Mouse (Mus musculus) skeletal muscle tissue, adult 2 months (tissue): ENCODE results near the gene Psmc3.
A peak's percentile ranks its signal among the peaks of the same experiment; 100 is the strongest.

Source experiments
- DNase-seq: peaks from one replicate; pipeline ENCODE4 v3.0.0-alpha.2; 2012; ENCODE audit warnings: low read depth, low spot score

The Psmc3 gene

DNA sequence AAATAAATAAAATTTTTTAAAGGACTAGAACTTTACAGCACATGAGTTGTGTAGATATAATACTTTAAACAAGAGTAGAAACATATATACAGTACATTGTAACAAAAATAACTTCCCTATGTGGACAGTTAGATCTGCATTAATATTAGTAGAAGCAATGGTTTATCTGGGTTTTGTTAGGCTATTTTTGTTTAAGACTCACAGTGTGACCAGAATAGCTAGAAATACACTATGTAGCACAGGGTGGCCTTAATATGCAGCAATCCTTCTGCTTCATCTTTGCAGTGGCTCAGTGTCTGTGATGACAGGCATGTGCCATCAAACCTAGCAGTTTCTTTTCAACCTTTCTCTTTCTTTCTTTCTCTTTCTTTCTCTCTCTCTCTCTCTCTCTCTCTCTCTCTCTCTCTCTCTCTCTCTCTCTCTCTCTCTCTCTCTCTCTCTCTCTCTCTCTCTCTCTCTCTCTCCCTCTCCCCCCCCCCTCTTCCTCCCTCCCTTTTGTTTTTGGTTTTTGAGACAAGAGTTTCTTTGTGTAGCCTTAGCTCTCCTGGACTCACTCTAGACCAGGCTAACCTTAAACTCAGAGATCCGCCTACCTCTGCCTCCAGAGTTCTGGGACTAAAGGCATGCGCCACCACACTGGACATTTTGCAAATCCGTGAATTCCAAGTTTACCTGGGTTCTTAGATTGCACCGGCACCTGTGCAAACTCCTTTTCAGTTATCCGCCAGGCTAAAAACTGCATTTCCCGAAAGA lies 452 bp upstream of the Psmc3 start:
- no peak for DNase-seq

DNA sequence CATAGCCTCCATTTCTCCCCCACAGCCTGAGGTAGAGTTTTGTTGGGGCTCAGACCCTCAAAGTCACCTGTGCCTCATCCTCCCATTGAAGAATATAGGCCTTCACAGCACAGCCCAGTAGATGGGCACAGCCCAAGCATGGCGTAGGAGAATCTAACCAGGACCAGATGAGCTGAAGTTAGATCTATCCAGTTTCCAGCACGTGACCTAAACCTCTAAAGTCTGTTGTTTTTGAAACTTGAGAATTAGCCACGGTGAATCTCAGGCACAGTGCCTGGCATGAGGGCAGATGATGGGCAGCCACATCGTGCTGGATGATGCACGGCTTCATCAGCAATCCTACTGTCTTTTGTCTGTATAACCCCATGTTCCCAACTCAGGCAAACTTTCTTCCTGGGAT lies 4.6 kb downstream of the Psmc3 start:
- no peak for DNase-seq

DNA sequence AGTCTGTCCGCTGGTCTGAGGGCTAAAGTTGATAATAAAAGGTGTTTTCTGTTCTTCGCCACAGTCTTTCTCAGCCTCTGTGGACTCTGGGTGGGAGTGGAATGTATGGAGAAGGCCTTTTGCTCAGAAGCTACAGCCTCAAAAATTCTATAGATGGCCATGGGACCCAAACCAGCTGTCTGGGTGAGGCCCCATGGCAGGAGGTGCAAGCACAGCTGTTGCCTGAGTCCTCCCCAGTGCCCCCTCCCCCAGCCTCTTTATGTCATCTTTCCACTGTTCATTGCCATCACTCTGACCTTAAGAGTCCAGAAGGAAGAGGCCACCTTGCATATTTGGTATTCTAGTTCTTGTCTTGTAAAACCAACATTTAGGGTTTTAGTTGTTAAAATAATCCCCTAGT lies 5.6 kb downstream of the Psmc3 start:
- DNase-seq: no peak

DNA sequence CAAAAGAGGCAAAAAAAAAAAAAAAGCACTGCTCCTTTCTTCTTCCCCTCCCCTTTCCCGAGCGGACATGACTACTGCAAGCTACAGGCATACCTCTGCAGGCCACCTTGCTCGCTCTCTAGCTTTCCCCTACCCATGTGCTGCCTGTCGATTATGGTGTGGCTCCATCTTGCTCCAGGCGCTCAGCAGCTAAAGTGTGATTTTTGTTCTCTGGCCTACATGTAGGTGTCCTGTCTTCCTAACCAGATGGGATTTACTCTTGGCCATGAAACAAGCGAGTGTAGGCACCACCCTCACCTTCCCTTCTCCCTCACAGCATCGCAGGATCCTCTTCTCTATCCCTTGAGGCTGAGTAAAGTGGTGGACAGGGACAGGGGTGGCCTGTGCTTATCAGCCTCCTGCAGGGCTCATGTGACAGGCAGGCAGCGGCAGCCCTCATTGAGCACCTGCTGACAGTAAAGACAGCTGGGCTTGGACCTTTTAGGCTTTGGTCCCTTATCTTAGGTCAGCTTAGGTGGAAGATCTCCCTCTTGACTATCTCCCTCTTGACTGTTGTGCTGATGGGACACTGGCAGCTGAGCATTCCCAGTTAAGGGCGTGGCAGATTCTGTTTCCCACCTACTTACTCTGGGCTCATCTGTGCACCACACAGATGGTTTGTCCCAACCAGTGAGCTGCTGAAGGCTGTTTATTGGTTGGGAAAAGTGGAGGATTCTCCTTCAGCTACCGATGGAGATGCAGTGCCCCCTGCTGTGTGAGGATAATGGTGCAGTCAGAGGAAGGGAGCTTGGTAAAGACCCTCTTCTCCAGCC lies 6.9 kb downstream of the Psmc3 start:
- DNase-seq: no peak

DNA sequence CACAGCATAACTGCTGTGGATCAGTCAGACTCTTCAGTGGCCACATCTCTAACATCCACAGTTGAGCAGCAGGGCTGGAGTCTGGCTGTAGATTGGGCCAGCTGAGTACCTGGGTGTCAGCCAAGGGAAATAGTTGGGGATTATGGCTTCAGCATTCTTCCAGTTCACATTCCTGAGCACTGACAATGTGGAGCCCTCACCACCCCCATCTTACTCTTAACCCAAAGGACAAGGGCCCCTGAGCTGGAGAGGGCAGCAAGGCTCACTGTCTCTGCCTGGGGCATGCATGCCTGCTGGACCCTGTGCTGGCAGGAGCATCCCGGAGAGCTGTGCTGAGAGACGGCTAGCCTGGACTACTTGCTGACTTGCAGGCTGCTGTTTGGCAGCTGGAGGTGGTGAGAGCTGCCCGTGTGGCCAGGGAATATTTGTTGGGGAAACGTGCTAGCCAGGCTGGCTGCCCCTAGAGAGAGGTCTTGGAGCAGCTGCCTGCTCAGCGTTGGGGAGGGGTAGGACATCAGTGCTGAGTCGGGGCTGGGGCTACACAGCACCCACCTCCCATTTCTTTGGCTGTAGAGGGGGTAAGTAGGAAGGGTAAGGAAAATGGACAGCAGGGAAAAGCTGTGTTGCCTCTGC lies 8.2 kb downstream of the Psmc3 start:
- DNase-seq: no peak

DNA sequence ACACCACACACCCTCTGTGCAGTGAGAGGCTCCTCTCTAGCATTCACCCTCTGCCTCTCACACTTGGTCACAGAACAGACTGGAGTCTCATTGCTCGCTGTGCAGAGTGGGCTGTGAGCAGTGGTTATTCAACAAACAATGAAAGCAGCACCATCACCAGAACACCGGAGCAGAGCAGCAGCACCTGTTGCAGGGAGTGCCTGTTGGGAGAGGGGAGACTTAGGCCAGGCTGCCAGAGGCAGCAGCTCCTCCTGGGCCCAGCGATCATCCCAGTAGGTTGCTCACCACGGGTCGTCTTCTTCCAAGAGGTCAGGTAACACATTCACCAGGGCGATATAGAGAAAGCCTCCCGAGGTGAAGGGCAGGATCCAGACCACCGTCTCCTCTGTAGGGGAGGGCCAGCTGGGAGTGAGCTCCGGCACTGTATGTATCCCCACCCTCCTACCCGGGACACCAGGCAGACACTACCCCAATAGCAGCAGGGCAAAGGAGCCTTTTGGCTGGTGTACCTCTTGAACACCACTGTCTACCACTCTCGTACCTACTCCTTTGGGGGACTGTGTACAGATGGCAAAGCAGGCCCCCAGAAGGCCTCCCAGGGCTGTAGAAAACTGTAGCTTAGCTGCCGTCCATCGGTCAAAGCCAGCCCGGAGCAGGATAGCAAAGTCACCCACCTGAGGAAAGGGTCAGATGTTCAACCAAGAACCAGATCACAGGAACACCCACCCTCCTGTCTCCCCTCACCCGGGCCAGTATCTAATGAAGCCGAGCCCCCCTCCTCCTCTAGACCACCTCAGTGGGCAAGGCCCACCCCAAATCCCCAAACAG lies 9.2 kb downstream of the Psmc3 start:
- no peak for DNase-seq

DNA sequence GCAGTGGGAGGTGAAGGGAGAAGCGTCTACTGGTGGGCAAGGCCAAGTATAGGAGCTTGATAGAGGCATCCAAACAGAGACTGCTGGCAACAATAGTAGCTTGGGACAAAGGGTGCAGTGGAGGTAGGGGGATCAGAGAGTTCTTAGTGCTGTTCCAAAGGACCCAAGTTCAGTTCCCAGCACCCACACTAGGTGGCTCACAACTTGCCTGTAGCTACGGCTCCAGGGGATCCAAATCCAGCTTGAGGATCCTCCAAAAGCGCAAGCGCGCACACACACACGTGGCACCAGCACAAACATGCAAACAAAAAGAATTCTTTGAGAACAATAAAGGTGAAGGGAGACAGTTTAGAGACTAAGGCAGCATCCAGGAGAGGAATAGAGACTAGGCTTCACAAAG lies 10.4 kb downstream of the Psmc3 start:
- no peak for DNase-seq

DNA sequence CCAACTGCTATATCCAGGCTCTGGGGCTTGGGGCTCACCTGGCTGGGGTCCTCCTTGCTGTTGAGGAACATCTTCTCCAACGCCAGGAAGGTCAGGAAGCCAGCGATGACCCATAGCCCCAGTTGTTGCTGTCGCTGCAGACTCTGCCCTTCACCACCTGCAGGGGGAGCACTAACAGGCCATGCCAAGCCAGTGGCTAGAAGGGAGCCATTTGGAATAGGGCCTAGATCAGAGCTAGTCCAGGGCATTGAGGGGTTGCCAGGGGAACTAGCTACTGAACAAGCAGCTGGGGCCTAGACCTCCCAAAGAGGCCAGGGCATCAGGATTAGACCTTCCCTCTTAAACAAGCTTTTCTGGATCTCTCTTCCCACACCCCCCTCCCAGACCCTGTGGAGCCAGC lies 11.7 kb downstream of the Psmc3 start:
- no peak for DNase-seq

DNA sequence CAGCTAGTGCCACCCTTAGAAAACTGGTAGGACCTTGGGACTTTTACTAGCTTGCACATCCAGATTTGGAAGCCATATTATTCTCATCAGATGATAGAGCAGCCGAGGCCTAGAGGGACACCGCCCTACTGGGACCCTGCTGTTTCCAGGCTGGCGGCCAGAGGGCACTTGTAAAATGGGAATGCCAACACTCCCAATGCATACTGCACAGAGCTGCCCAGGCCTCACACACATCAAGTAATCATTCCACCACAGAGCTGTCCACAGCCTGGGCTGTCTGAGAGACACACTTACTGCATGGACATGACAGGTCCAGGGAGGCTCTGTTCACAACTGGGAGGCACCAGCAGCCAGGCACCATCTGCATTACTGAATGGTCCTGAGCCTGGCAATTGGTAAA lies 12.6 kb downstream of the Psmc3 start:
- no peak for DNase-seq

DNA sequence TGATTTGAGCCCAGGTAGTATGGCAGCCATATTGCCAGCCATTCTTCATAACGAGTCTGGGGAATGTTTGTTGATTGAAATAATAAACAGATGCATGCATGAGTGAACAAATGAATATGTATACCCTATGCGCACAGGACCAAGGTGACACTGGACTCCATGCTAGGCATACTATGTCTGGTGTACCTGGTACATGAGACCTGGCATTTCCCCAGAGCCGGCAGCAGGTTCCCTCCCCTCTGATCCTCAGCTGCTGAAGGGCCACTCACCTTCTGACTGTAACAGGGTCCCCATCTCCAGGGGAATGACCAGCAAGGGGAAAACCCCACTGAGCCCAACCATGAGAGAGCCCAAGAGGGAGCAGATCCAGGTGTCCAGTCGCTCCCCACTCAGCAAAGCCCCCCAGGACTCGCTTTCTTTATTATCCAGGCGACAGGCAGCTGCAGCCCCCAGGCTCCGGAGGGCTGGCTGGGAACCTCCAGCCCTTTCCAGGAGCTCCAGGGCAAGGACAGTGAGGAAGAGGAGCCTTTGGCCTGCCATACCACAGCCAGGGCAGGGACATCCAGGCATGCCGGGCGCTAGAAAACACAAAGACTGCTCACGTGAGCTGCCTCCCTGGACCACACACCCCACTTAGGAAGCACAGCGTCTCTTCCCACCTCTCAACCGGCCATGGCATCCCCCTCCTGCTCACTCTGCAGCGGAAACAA lies 14.5 kb downstream of the Psmc3 start:
- DNase-seq: no peak

DNA sequence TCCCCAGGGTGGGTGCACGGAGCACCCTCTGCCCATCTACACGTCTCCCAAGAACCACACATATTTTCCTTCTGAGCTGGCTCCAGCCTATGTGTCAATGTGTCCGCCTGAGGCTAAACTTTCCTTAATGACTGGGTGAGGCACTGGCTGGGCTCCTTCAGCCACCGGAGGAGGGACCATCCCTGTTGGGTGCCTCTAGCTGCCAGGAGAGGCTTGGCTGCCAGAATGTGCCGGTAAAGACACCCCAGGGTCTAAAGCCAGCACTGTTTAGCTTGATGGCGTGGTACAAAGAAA lies 15.0 kb downstream of the Psmc3 start:
- DNase-seq: no peak

DNA sequence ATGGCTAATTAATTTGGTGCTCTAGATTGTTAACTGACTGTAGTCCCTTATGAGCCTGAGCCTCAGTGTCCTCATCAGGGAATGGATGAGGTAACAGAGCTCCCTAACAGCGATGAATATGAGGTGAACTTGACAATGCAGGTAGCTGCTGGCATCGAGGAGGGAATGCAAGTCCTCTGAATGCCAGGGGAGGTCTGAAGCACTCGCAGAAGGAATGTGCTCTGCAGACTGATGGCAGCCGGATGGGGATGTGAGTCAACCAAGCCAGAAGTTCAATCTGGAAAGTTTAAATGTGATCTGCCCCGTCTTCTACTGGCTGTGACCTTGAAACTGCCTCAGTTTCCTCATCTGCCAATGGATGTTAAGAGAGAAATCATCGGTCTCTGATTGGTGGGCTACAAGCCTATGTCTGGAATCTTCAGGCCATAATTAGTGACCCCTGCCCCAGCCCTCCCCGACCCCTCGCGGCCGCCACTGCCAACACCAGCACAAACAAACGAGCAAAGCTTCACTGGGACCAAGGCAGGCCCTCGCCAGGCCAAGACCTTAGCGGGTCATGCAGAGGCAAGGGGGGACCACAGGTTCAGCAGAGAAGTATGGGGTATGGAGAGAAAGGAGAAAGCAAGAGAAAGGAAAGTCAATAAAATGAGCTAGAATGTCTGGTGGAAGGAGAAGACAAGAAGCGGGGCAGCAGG lies 15.6 kb downstream of the Psmc3 start:
- no peak for DNase-seq

DNA sequence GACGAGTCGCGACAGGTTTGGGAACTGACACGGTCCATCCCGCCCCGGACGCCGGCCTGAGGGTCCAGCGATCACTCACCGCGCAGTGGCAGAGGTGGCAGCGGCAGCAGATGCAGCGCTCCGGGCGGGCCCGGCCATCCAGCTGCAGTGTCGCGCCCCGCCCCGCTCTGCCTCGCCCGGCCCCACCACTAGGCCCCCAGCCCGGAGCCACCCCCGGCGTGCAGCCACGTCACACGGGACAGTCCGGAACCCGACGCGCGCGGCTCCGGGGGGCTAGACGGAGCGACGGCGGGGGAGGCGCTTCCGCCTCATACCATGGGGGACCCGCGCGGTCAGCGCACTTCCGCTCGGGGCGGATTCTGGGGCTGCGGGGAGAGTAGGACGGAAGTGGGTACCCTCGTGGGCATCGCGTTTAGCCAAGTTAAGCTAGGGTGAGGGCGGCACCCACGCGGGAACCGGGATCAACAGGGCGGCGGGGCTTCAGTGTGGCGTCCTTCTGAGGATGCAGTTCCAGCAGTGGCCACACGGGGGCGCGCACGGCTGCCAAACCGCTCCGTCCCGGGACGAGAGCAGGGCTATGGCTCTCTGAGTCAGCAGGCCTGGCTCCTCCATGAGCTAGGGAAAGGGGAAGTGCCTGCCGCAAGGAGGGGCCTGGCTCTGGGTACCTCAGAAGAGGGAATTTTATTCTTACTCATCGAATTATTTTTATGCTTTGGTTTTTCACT lies 16.4 kb downstream of the Psmc3 start, which contains the start of gene Slc39a13:
Gene Slc39a13, minus strand, starts transcription at position 342 of the 725 bp plus-strand sequence.
- DNase-seq: peak; percentile 96

DNA sequence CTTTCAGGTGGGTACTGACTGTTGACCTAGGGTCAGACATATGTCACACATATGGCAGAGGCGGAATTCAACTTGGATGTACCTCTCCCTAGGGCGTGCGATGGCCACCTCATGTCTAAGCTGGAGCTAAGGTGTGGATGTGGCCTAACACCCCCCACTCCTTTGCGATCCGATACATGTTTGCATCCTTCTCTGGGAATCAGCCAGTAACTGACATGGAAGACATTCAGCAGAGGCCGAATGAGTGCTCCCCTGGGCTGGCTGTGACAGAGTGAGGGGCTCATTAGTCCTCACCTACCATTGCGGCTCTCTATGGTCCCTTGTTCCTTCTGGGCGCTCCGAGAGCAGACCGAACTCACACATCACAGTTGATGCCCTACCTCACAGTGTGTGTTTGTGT lies 17.2 kb downstream of the Psmc3 start:
- DNase-seq: no peak

DNA sequence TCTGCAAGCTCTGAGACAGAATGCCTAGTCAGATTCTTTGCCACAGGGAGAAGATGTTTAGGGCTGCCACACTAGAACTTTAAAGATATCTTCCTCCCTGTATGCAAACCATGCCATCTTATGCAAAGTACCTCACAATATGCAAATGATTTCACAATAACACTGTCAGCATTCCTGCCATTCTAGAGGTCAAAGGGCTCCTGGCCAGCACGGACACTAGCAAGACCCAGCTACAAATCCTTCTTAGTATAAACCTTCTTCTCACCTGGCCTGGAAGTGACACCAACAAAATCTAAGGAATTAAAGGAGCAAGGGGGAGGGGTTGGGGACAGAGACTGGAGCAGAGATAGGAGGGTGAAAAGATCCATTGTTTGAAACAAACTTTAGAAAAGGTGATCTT lies 18.3 kb downstream of the Psmc3 start:
- no peak for DNase-seq

DNA sequence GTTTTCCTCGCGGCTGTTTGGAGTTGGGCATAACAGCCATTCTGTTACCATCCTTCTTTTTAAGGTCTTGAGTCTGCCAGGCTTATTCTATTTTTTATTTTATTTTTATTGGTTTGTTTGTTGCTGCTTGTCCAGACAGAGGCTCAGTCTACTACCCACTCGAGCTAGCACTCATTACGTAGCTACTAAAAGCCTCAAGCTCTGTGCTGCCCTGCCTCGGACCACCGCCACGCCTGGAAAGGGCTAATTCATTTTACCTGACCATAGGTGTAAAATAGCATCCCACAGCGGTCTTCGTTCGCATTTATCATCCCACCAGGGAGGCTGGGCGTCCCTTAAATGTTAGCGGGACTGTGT lies 24.1 kb downstream of the Psmc3 start:
- no peak for DNase-seq

DNA sequence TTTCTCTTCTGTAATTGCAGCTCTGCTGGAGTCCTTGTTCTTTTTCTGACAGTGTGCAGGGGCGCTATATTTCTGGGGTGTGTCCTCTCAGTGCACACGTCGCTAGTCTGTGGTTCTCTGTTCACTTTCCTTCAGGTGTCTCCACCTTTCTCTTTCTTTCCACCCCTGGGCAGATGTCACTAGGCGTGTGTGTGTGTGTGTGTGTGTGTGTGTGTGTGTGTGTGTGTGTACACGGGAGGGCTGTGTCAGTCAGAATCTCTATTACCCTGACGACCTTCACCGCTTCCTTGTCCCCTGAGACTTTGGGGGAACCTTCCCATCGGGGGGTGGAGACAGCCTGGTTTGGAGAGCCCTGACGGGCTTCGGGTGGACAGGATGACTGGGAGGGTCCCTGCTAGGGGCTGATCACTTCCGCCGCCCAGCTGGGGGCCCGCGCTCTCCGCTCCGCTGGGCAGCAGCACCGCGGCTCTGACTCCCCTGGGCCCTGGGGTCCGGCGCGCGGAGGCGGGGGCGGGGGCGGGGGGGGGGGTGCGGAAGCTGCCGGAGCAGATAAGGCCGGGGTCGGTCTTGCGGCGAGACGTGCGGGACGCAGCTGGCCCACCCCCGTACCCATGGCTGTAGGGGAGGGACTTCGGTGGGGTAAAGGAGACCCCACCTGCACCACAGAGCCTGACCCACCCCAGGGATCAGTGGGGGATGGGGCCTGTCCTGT lies 24.7 kb downstream of the Psmc3 start:
- DNase-seq: no peak

DNA sequence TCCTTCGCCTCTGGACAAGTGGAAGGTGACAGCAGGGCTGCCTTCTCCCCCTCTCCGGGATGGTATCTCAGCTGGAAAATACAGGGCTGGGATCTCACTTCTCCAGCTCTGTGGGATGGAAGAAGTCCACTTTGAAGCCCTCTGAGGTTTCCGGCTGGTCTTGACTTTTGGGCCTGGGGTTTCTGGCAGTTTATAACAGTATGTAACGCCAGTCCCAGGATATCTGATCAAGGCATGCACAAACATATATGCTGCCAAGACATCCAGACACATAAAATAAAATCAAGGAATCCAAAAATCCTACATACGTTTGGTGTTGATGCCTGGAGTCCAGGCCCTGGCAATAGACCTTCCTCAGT lies 25.2 kb downstream of the Psmc3 start:
- no peak for DNase-seq

DNA sequence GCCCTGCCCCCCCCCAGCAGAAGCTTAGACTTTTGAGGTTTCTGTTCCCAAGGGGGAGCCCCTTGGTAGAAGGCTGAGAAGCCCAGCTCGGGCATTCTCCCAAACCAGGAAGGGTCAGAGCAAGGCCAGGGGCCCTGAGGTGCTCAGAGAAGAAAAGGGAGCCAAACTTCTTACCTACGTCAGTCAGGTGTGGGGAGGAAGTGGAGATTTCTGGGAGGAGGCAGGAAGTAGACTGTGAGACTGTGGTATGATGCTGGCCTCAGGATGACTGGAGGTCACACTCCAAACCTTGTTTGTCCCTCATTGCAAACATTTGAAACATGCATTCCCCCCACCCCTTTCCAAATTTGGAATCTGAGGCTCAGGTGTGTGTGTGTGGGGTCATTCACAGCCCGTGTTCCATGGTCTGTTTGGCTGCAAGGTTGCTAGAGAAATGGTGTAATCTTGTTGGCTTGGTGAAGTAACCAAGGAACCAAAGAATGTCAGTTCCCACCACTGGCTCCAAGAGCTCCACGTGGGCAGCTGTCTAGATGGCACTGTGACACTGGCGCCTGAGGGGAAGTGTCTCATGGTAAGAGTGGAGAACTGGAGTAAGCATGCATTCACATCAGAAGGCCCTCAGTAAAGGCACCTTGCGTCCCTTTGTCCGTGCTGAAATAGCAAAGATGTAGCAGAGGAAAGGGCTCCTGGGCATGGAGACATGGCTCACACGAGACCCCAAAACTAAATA lies 27.1 kb downstream of the Psmc3 start:
- no peak for DNase-seq
